Mouse (Mus musculus) intestine, embryonic 14.5 days (tissue): ENCODE measurements around the gene Gm29735. TPM values are rescaled to one million over a fixed set of nuclear protein-coding genes. Genes with fewer than 3 reads are reported as not detected.
"Not testable (repeated sequence)": the region's sequence is repeated elsewhere in the genome, so short reads cannot be mapped to it uniquely, and the experiment has no call there.

Experiments
- ATAC-seq: fragments of 200-750 bp; cut with Nextera tagmentation; replicated peaks from 2 replicates; pipeline ENCODE4 v1.8.0; 2017; ENCODE audit warnings: low read depth, moderate number of reproducible peaks, moderate TSS enrichment, moderate library complexity; ENCODE audit not compliant: low FRiP score, low TSS enrichment
- DNase-seq: peaks from one replicate; pipeline ENCODE4 v3.0.0-alpha.2; 2018; ENCODE audit warnings: low spot score
- H3K27ac ChIP-seq: fragments of 300-500 bp; sonication (generic); 2 replicates; pipeline ENCODE4 v1.5.1; 2014; ENCODE audit warnings: low read depth, mild to moderate bottlenecking, control low read depth
- H3K27me3 ChIP-seq: fragments of 300-500 bp; sonication (generic); replicated peaks from 2 replicates; pipeline ENCODE4 v1.6.1; 2014; ENCODE audit warnings: low read length, control low read depth; ENCODE audit not compliant: control insufficient read depth, insufficient read depth
- H3K36me3 ChIP-seq: fragments of 300-500 bp; sonication (generic); 2 replicates; pipeline ENCODE4 v1.6.1; 2014; ENCODE audit warnings: low read length, control low read depth; ENCODE audit not compliant: control insufficient read depth, insufficient read depth
- H3K4me1 ChIP-seq: fragments of 300-500 bp; sonication (generic); replicated peaks from 2 replicates; pipeline ENCODE4 v1.6.1; 2014; ENCODE audit warnings: low read length, control low read depth, mixed read lengths; ENCODE audit not compliant: control insufficient read depth, insufficient read depth
- H3K4me2 ChIP-seq: fragments of 300-500 bp; sonication (generic); 2 replicates; pipeline ENCODE4 v1.6.1; 2014; ENCODE audit warnings: low read length
- H3K4me3 ChIP-seq: fragments of 300-500 bp; sonication (generic); 2 replicates; pipeline ENCODE4 v1.5.1; 2014; ENCODE audit warnings: low read depth, low read length, control low read depth, mixed read lengths
- H3K9ac ChIP-seq: fragments of 300-500 bp; sonication (generic); 2 replicates; pipeline ENCODE4 v1.6.1; 2014; ENCODE audit warnings: mild to moderate bottlenecking, low read length
- H3K9me3 ChIP-seq: fragments of 300-500 bp; sonication (generic); 2 replicates; pipeline ENCODE4 v1.6.1; 2016; ENCODE audit warnings: low read length, control low read depth; ENCODE audit not compliant: control insufficient read depth
- WGBS: fragments of 180-500 bp; shearing (Covaris S2); extraction: QIAGEN DNeasy Blood & Tissue Kit; methylation state at CpG from one replicate; pipeline ENCODE4 v1.1.7; 2014; 5-methylcytosine and 5-hydroxymethylcytosine counted together
- polyA plus RNA-seq: library from polyadenylated mRNA; unstranded; fragments of >200 nt; fragmentation: Nextera tagmentation; extraction: Ambion mirVana; gene quantifications from 2 replicates; pipeline ENCODE4 v1.2.1, GENCODE M21; 2014

The Gm29735 gene
- polyA plus RNA-seq, 1 experiment from 2014 or later = not detected

DNA sequence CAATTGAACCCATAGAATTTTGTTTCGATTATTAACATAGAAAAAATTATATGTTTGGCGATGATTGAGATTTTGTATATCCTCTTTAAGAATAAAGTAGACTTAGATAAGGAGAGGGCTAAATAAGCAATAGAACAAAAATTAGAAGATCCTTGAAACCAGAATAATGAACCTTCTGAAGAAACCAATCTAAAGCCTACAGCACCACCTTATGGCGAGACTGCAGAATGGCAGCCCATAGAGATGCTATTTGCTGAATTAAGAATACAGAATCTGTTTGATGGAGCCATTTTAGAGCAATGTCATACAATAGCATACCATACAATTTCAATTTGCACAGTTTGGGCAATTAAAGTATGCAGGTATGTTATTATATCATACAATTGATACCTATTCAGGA is 12.9 kb upstream of the Gm29735 start:
- peak; percentile 48 for DNase-seq

DNA sequence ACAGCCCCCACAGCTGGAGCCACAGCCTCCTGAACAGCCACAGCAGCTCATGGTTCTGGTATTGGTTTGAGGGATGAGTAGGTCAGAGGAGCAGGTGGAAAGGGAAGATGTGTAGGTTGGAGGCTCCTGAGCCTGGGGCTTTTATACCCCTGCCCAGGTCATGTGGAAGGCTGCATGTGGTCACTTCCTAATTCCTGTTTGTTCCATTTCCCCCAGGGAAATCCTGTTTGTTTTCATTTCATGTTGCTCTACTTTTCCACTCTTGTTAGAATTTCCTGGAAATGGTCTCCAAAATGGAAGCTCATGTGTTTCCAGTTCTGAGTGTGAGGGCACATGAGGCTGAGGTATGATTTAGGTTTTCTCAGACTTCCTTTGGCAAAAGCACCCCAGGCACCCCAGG is 8.7 kb upstream of the Gm29735 start, which contains the start of gene Gm4553:
Gm4553 (minus strand) TSS at position 101 of the 400 bp plus-strand sequence.
- DNase-seq, H3K9me3 ChIP-seq, H3K4me1 ChIP-seq, H3K4me2 ChIP-seq, H3K27me3 ChIP-seq, H3K9ac ChIP-seq, H3K36me3 ChIP-seq, ATAC-seq, H3K4me3 ChIP-seq, H3K27ac ChIP-seq: not testable (repeated sequence)

More for the DNA sequence above, 12.9 kb upstream of the Gm29735 start:
- WGBS = 49% methylated on average over 3 of the region's 3 CpGs
- H3K4me3 ChIP-seq = no peak overlapping the region
- no peaks in the 10 kb centered on the region for H3K4me1 ChIP-seq
- no peaks in the 10 kb centered on the region for H3K36me3 ChIP-seq
- H3K4me2 ChIP-seq = no peak overlapping the region
- H3K9ac ChIP-seq = no peak overlapping the region
- no peak for ATAC-seq
- no peaks in the 10 kb centered on the region for H3K27me3 ChIP-seq
- no peaks in the 10 kb centered on the region for H3K9me3 ChIP-seq
- no peak overlapping the region for H3K27ac ChIP-seq

DNA sequence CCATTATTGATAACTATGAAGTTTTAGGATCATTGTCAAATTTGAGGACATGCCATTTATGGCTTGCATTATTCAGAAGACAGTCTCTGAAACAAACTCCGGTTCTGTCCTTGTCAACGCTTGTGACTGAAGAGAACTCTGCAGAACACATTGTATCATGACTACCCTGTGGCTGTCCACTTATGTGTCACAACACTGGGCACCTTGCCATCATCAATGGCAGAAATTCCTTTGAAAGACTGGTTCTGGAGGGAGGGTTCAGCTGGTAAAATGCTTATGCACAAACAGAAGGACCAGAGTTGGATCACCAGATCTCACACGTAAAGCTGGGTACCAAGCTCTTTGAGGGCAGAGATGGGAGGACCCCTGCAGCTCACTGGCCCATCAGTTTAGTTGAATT is 2.5 kb upstream of the Gm29735 start:
- Histone ChIP-seq H3K9me3 (no peaks in the 10 kb centered on the region), H3K4me2 (no peak overlapping the region), H3K9ac (no peak overlapping the region), H3K4me3 (no peak overlapping the region), H3K27me3 (no peaks in the 10 kb centered on the region), H3K36me3 (no peaks in the 10 kb centered on the region), H3K4me1 (no peaks in the 10 kb centered on the region), H3K27ac (no peak overlapping the region)
- WGBS = 91% methylated on average over 3 of the region's 3 CpGs
- DNase-seq = peak; percentile 29
- ATAC-seq = no peak

DNA sequence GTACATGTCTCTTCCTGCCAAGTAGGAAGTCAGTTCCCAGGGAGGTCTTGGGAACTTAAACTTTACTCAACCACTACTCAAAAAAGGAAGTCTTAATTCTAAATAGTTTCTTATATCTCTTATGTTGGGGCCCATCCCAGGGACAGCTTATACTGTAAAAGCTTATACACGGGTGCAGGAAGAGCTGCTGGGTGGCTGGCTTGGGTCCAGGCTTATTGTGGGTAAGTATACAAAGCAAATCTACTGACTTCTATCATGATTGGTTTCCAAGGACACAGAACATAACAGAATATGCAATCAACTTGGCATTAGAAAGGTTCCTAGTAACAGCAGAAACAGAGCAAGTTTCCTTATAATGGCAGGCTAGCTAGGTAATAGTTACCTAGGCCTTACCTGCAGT is 1.6 kb downstream of the Gm29735 start:
- 56% methylated on average over 1 of the region's 1 CpGs for WGBS
- Histone ChIP-seq H3K36me3 (no peaks in the 10 kb centered on the region), H3K27ac (no peak overlapping the region), H3K27me3 (no peaks in the 10 kb centered on the region), H3K9ac (no peak overlapping the region), H3K4me1 (no peaks in the 10 kb centered on the region), H3K4me2 (no peak overlapping the region), H3K9me3 (no peaks in the 10 kb centered on the region), H3K4me3 (no peak overlapping the region)
- DNase-seq = no peak
- no peak for ATAC-seq

DNA sequence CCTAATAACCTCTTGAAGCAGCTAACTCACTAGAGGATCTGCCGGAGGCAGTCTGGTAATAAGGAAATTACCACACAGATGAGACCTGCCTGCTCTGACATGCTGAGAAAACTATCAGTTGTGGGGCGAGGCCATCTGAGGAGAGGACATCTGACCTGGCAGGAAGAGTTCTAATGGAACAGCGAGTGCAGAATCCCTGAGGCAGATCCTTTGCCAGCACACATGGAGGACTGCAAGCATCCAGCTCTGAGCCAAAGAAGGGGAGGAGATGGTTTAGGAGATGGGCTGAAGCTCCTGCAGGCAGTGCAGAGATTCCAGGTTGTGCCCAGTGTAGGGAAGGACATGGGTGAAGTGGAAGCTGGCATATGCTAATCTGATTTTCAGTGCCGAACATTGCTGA is 4.7 kb downstream of the Gm29735 start:
- H3K9me3 ChIP-seq = no peaks in the 10 kb centered on the region
- no peaks in the 10 kb centered on the region for H3K27me3 ChIP-seq
- ATAC-seq (no peak), DNase-seq (no peak)
- no peak overlapping the region for H3K27ac ChIP-seq
- whole genome bisulfite sequencing = 78% methylated on average over 4 of the region's 4 CpGs
- no peaks in the 10 kb centered on the region for H3K4me1 ChIP-seq
- H3K4me2 ChIP-seq = no peak overlapping the region
- H3K9ac ChIP-seq = no peak overlapping the region
- H3K4me3 ChIP-seq = no peak overlapping the region
- no peaks in the 10 kb centered on the region for H3K36me3 ChIP-seq

DNA sequence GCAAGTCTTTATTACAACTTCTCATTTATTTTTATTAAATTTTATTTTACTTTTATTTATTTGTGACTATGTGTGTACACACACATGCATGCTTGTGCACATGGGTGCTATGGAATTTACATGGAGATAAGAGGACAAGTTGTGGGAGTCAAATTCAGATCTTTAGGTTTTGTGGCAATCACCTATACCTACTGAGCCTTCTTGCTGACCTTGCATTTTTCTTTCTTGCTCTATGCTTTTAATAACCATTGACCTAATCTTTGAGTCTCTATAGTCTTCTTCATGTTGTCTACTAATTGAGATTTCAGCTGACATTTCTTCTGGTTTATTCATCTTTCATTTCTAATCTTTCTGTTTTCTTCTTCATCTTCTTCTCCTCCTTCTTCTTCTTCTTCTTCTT is 8.3 kb downstream of the Gm29735 start:
- Histone ChIP-seq H3K9ac (no peak overlapping the region), H3K4me3 (no peak overlapping the region), H3K27me3 (no peaks in the 10 kb centered on the region), H3K27ac (no peak overlapping the region), H3K4me2 (no peak overlapping the region), H3K4me1 (no peaks in the 10 kb centered on the region), H3K9me3 (no peaks in the 10 kb centered on the region), H3K36me3 (no peaks in the 10 kb centered on the region)
- no peak for DNase-seq
- no peak for ATAC-seq

DNA sequence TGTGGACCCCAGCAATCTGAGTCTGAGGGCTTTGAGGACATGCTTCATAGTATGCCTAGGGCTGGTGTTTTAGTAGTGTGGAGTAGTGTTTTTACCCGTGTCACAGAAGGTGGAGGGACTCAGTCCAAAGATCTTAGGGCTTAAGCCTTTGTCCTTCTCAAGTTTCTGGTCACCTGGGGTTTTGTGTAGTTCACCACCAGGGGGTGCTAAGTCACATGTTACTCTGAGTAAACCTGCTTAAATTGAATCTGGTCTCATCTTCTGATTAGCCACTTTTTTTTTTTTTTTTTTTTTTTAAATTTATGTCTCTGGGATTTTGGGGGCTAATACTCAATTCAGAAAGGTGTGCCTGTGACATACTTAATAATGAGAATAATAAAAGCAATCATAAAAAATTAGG is 10.9 kb downstream of the Gm29735 start:
- 3% methylated on average over 1 of the region's 1 CpGs for WGBS
- Histone ChIP-seq H3K27ac (no peak overlapping the region), H3K4me3 (no peak overlapping the region), H3K9ac (no peak overlapping the region), H3K4me2 (no peak overlapping the region), H3K4me1 (no peaks in the 10 kb centered on the region), H3K27me3 (no peaks in the 10 kb centered on the region), H3K9me3 (no peaks in the 10 kb centered on the region), H3K36me3 (no peaks in the 10 kb centered on the region)
- DNase-seq (peak; percentile 52), ATAC-seq (no peak)

DNA sequence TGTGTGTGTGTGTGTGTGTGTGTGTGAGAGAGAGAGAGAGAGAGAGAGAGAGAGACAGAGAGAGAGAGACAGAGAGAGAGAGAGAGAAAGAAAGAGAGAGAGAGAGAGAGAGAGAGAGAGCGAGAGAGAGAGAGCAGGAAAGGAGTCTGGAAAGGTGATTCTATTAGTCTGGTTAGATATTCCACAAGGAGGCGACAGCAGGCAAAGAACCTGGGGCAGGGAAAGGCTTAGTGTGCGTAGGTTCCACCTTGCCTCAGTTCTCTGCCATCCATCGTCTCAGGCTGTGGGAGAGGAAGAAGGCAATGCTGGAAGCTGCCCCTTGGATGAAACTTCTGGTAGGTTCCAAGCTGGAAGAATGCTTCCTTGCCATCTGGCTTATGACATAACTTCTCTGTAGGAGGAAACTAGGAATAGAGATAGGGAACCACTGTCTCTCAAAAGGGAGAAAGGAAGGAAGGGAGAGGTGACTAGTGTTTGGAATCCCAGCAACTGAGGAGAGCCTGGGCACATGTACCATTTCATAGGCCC is 11.4 kb downstream of the Gm29735 start:
- 41% methylated on average over 4 of the region's 4 CpGs for WGBS
- ATAC-seq (no peak), DNase-seq (no peak)
- Histone ChIP-seq H3K27ac (no peak overlapping the region), H3K9ac (no peak overlapping the region), H3K27me3 (no peaks in the 10 kb centered on the region), H3K4me3 (no peak overlapping the region), H3K36me3 (no peaks in the 10 kb centered on the region), H3K4me2 (no peak overlapping the region), H3K4me1 (no peaks in the 10 kb centered on the region), H3K9me3 (no peaks in the 10 kb centered on the region)

DNA sequence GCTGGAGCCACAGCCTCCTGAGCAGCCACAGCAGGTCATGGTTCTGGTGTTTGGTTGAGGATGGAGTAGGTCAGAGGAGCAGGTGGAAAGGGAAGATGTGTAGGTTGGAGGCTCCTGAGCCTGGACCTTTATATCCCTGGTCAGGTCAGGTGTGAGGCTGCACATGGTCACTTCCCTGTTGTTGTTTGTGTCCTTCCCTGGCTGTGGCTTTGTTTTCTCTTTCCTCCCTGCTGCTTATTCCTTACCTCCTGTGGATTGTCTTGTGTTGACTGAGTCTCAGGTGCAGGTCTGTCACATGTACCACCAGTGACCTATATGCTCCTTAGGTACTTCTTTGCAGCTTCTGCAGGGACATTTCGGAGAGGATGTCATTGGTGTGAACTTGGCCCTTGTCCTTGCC is 12.4 kb downstream of the Gm29735 start, which contains the start of gene Gm45337:
Gm45337 (minus strand) TSS at position 101 of the 400 bp plus-strand sequence.
- H3K27me3 ChIP-seq = no peaks in the 10 kb centered on the region
- H3K4me1 ChIP-seq = no peaks in the 10 kb centered on the region
- ATAC-seq = no peak
- H3K4me3 ChIP-seq = no peak within 1 kb of the TSS
- H3K27ac ChIP-seq = no peak within 1 kb of the TSS
- H3K36me3 ChIP-seq = no peaks in the 10 kb centered on the region
- H3K9ac ChIP-seq = no peak within 1 kb of the TSS
- DNase-seq = no peak
- 73% methylated on average over 1 of the region's 1 CpGs for WGBS
- no peaks in the 10 kb centered on the region for H3K9me3 ChIP-seq
- no peak within 1 kb of the TSS for H3K4me2 ChIP-seq
